Mouse (Mus musculus): ENCODE measurements around the gene Castor1.

Castor1 gene

GRCm38 (mm10) chr11:4205951-4206350, 12.1 kb upstream of the Castor1 start:
- no peak for DNase-seq (ENCODE audit: extremely low read depth, low read depth, low spot score)

DNA sequence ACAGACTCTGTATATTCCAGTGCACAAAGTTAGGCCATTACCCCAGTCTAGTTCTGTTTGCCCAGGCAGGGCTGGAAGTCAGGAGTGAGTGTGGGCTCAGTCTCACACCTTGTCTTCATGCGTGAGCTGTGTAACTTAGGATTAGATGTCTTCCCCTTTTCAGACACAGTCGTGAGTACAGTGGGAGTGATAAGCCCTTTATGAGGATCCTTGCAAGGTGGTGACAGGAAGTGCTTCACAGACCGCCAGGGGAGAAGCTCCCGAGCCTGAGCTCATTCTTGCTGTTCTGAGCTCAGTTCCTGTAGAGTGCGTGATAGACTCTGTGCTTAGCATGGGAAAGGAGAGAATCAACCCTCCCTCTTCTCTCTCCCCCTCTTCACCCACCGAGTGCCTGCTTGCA, 11.5 kb upstream of the Castor1 start:
- no peak for DNase-seq (ENCODE audit: extremely low read depth, low read depth, low spot score)

DNA sequence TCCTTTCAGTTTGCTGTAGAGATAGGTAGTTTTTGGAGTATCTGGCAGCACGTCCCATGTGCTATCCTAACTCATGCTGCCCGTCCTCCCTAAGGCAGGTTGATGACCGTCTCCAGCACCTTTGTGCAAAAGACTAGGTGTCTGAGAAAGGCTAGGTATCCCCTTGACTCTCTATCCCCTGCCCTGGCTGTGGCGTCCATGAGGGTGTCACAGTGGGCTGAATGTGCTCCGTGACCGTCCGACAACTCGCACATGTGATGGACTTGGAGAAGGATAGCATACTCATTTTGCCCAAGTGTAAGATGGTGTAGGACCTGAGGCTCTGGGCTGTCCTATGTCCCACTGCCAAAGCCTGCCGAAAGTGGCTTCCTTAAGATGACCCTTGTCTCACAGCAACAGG, 10.4 kb upstream of the Castor1 start:
- DNase-seq (ENCODE audit: extremely low read depth, low read depth, low spot score), result no peak

DNA sequence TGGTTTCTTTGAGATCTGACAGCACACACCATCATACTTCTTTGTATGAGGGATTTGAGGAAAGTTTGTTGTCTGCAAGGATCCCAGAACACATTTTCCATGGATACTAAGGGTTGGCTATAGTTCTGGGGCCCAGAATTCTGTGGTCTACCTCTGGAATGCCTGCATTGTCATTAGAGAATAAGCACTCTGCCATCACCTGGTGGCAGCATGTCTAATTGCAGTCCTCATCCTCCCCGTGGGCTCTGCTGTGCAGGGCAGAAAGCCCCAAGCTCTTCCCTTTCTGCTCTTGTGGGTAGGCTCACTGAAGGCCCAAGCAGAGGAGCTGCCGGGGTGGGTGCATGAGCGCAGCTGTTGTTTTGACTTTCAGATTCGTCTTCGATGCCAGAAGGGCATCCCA, 8.5 kb upstream of the Castor1 start:
- no peak for DNase-seq (ENCODE audit: extremely low read depth, low read depth, low spot score)

DNA sequence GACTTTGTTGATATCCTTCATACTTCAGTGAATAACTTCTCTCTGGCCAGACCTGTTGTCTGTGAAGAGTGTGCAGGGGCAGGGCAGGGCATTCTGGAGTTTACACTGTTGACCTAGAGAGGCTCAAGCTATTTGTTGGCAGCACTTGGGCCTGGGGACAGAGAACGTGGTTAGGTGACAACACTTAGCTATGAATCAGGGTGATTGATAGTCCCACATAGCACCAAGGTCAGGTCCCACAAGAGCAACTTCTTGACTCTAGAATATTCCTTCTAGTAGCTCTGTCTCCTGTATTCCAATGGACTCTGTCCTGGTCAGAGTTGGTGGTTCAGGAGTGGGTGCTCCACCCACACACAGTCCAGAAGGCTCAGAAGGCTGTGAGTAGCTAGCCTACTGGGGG, 7.2 kb upstream of the Castor1 start:
- DNase-seq (ENCODE audit: extremely low read depth, low read depth, low spot score), result no peak

DNA sequence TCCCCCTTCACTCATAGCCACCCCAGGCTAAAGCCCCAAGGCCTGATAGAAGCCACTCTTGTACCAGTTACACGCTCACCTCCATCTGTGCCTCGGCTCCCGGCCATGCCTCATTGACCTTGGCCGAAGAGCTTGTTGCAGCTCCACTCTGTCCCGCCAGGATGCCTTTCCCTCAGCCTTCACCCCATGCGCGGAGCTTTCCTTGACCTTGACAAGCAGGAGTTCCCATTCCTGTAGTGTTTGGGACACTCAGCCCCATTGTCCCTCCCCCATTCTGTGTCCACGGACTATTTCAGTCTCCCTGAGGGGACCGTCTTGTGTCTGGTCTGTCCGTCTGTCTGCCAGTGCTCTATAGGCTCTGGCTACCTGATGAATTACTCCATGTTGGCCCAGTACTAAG, 4.9 kb upstream of the Castor1 start:
- DNase-seq (ENCODE audit: extremely low read depth, low read depth, low spot score), result no peak

DNA sequence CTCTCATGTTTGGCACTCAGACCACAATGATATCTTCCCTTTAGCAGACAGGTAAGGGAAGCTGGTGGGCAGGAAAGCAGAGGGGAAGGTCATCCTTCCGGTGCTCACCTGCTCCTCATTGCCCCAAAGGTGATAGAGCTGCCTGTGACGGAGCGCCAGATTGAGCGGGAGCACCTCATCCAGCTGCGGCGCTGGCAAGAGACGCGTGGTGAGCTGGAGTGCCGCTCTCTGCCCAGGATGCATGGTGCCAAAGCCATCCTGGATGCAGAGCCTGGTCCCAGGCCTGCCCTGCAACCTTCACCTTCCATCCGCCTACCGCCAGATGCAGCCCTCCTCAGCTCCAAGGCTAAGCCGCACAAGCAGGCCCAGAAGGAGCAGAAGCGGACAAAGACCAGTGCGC, 3.5 kb upstream of the Castor1 start:
- DNase-seq (ENCODE audit: extremely low read depth, low read depth, low spot score), result no peak

DNA sequence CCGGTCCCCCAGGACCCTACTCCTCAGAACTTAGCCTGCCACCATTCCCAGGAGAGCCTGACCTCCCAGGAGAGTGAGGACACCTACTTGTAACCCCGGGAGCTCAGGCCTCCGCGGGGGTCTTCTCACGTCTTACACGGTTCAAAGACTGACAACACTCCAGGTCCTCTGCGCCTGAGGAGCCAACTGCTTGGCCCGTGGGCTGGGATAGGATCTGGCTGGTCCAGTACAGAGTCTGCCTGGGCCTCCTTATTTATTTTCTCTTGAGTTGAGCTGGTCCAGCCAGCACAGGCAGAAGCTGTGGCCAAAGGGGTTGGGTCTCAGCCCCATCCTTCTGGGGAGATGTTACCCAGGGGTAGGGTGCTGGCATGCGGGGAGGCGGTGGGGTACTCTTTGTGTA, 3.0 kb upstream of the Castor1 start:
- DNase-seq (ENCODE audit: extremely low read depth, low read depth, low spot score), result no peak

DNA sequence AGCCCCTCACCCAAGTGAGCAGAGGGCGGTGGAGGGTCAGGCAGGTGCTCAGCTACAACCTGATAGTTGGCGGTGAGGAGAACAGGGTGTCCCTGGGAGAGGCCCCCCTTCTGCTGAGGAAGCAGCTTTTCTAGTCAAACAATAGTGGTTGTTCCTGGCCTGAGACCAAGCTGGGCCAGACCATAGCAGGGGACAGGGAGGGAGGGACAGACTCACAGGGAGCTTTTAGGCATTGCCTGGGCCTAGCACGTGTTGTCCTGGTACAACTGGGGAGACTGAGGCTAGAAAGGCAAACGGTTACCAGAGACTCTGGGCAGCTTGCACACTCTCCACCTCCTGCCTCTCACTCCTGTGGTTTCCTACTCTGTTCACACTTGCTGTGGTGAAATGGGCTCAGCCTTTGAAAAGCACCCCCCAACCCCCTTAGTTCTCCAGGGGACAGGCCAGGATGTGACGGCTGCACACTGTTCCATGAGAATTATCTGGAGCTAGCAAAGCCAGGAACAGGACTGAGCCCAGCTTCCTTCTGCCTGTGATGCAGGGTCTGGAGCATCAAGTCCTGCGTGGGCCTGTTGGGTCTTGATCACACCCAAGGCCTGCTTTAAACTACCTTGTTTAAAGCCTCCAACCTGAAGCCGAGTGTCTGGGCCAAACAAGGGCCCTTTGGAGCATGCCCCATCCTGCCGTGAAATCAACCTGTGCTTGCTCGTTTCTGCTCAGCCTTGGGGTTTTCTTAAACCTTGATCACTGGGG, 1.6 kb upstream of the Castor1 start:
- DNase-seq (ENCODE audit: extremely low read depth, low read depth, low spot score), result peak; percentile 88

- DNase-seq (ENCODE audit: extremely low read depth, low read depth, low spot score), result no peak
Observed at GRCm38 (mm10) chr11:4218637-4219036, 612 bp downstream of the Castor1 start.

- DNase-seq (ENCODE audit: extremely low read depth, low read depth, low spot score), result peak; percentile 58
Observed at GRCm38 (mm10) chr11:4219317-4219751, 1.3 kb downstream of the Castor1 start.

DNA sequence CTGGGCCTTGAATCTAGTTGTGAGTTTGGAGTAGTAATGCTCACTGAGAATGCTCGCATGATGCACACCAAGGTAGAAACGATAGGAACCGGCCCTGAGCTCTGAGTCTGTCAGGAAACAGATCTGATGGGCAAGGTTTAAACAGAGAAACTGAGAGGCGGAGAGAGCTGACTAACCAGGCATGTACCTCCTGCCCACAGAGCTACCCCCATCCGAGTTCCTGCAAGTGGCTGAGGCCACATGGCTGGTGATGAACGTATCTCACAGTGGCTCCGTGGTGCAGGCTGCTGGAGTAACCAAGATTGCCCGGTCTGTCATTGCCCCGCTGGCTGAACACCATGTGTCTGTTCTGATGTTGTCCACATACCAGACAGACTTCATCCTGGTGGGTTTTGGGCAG, 1.9 kb downstream of the Castor1 start:
- DNase-seq (ENCODE audit: extremely low read depth, low read depth, low spot score), result no peak

DNA sequence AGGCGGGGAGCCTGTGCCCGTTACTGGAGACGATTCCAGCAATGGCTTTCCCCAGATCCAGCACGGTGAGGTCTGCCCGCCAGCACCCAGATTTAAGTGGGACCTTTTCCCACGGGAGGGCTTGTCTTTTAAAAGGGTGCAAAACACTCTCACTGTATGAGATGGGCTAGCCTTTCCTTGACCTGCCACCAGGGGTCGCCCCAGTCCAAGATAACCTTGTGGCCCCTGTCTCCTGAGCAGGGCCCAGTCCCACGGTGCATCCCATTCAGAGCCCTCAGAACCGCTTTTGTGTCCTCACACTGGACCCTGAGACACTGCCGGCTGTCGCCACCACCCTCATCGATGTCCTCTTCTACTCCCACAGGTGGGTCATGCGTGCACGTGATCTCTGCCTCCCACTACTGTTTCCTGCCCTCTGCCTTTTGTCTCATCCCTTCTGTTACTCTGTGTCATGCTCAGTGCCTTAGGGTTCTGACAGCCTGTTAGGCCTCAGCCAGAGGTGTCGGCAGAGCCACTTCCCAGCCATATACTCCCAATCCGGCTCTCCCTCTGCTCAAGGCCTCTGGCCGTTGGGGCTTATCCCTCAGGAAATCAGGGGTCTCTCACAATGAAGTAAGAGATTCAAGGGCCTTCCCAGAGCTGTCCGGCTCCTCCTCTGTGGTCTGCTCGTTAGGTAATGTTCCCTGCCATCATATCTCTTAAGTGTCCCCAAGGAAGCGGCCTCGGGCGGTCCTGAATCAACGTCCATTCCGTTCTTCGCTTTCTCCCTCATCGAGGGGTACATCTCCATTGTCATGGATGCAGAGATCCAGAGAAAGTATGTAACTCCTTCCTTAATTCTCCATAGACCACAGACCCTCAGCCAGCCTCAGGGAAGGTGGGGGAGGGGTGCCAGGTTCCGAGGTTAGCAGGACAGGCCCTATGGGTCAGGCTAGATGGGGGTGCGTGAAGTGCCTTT, 2.7 kb downstream of the Castor1 start:
- no peak for DNase-seq (ENCODE audit: extremely low read depth, low read depth, low spot score)

DNA sequence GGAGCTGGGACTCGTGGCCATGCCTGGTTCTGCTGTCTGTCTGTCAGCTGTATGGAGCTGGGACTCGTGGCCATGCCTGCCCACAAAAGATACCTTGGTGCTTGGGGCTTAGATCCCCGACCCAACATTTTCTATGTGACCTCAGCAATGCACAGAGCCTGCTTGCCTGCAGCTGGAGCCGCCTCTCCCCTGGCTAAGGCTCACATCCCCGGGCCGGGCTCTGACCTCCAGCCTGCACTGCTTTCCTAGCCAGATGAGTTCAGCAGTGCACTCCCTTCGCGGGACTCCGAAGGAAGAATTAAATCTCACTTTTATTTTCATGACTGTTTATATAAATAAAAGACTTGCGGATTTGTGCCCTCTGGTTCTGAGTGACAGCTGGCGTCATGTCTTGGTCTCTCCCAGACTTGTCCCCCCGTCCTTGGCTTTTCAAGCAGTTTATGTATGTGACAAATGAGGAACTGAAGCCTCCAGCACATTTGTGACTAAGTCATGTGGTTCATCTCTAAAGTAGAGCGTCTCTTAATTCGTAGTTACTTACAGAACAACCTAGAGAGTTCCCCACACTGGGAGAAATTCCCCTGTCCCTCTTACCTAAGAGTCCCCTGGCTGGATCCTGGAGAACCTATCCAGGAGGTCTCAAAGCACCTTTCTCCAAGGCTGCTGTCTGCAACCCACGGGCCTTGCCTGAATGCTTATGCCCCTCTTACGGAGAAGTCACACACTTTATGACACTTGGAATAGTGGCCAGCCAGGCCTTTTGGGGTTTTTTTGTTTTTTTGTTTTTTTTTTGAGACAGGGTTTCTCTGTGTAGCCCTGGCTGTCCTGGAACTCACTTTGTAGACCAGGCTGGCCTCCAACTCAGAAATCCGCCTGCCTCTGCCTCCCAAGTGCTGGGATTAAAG, 4.3 kb downstream of the Castor1 start:
- no peak for DNase-seq (ENCODE audit: extremely low read depth, low read depth, low spot score)

DNA sequence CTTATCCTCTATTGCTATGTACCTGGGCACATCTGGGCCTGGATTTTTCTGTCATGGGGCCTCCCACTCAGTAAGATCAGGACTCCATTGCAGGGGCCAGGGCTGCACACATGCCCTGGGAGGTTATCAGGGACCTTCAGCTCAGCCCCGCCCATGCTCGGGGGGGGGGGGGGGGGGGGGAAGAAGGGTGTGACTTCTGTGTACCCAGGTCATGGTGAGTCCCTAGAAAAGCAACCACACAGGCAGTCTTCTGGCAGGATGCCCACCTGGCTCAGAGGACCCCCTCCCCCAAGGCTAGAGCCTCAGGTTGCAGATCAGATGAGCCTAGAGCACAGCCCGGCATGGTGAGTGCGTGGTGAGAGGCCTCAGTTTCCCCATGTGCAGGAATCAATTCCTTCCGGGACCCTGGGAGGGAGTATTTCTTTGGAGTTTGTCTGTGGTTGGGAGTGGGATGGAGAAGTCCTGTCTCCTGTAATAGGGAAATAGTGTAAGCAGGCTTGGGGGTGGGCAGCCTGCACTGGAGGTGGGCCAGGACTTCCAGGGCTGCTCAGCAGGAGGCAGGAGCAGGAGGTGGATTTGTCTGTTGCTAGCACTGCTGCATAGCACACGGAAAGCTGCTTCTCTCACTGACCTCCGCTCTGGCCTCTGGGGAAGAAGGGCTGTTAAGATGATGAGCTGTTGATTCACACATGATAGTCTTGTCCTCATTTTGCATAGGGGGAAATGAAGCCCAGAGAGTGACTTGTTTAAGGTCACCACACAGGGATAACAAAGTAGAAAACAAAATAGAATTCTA, 5.6 kb downstream of the Castor1 start:
- DNase-seq (ENCODE audit: extremely low read depth, low read depth, low spot score), result no peak

GRCm38 (mm10) chr11:4224223-4224622, 6.2 kb downstream of the Castor1 start:
- DNase-seq (ENCODE audit: extremely low read depth, low read depth, low spot score), result no peak

- DNase-seq (ENCODE audit: extremely low read depth, low read depth, low spot score), result no peak
Observed at GRCm38 (mm10) chr11:4226569-4227325, 8.7 kb downstream of the Castor1 start.

DNA sequence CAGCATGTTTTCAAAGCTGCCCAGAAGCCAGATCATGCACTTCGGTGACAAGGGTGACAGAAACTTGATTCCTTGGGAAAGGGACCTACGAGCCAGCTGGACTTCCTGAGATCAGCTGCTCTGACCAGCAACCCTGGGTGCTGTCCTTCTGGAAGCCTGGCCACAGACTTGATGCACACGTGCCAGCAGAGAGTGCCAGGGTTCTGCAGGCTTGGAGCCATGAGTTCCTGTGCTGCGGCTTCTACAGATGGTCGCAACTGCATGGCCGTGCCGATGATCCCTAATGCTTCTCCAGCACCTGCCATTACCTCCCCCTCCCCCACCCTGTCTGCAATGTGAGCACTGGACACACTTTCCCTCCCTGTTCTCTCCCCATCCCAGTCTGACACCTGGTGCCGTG, 10.4 kb downstream of the Castor1 start:
- DNase-seq (ENCODE audit: extremely low read depth, low read depth, low spot score), result no peak

- no peak for DNase-seq (ENCODE audit: extremely low read depth, low read depth, low spot score)
Observed at GRCm38 (mm10) chr11:4229841-4230240, 11.8 kb downstream of the Castor1 start.

DNA sequence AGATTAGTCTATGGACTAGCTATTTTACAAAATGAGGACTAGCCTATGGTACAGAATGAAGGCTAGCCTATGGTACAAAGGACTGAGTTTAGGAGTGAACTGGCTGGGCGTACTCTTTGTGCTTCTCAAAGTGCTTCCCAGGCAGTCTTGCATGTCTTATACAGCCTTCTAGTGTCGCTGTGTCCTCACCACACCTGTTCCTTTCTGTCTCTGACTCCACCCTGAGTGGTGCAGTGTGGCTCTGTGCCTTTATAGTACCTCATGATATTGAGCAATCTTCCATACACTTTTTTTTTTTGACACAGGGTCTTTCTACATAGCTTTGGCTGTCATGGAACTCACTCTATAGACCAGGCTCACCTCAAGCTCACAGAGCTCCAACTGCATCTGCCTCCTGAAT, 13.4 kb downstream of the Castor1 start:
- DNase-seq (ENCODE audit: extremely low read depth, low read depth, low spot score), result no peak
